Mouse (Mus musculus) heart, adult 2 months (tissue): Measurements from ENCODE around the gene Catsperb.
"Not testable (repeated sequence)": the region's sequence is repeated elsewhere in the genome, so short reads cannot be mapped to it uniquely, and the experiment has no call there.

Experiments
- CTCF ChIP-seq: fragments of 200-600 bp; IDR thresholded peaks from 2 replicates; pipeline ENCODE4 v1.8.1; 2022; ENCODE audit warnings: antibody characterized with exemption, mild to moderate bottlenecking, moderate library complexity
- EP300 ChIP-seq: fragments of 200-500 bp; IDR thresholded peaks from 2 replicates; pipeline ENCODE4 v1.6.1; 2011; ENCODE audit warnings: low read depth, low read length, control low read depth; ENCODE audit not compliant: insufficient read depth
- POLR2A ChIP-seq: fragments of 200-500 bp; IDR thresholded peaks from 2 replicates; pipeline ENCODE4 v1.6.1; 2011; ENCODE audit warnings: mild to moderate bottlenecking, low read depth, low read length, control low read depth; ENCODE audit not compliant: insufficient read depth

DNA sequence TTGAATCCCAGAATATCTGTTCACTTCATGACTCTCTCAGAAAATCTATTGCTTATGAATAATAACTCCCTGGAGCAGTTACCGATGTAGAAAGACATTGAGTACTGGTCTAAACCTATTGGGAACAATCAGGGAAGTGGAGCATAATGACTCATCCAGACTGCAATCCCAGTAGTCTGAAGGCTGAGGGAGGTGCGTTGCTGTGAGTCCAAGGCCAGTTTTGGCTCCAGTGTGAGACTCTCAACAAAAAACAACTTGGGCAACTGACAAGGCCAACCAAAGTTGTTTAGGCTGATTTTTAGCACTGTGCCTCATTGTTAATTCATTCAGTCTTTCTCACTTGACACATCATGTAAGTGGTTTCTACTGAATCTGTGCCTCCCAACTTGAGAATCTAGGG, 106.9 kb downstream of the Catsperb start:
- not testable (repeated sequence) for TF ChIP-seq CTCF, EP300, POLR2A
